In genomic region chr12:51275818-51276538, GRCm38 (mm10) we compare ENCODE assay signal across 8 mouse cellular contexts.
DNase-seq lines count a peak whose midpoint lies in the region; ATAC-seq and TF ChIP-seq lines count a peak whose summit lies in the region.

No protein-coding gene starts in this region.

- TF ChIP-seq POLR2A in limb, embryonic 14.5 days (IDR thresholded peaks at IDR 0.05; ENCODE audit: borderline replicate concordance, extremely low read depth, insufficient read depth, insufficient read length), result no peak
- TF ChIP-seq POLR2A in cortical plate, adult 2 months (IDR thresholded peaks at IDR 0.05; ENCODE audit: extremely low read depth, insufficient read depth, low read length), result no peak

- no peak for ATAC-seq in limb, embryonic 14.5 days (ENCODE audit: low FRiP score, low read depth)
- no peak; the same call in 1 of the 2 replicates for ATAC-seq in granulocyte monocyte progenitor cell, adult 5-6 weeks (replicated peaks; ENCODE audit: poor library complexity, severe bottlenecking)

- H3K36me3 ChIP-seq in limb, embryonic 14.5 days (ENCODE audit: control insufficient read depth, insufficient read depth, low read length), result no peaks in the 10 kb centered on the region
- H3K36me3 ChIP-seq in limb, embryonic 10.5 days, result no peaks in the 10 kb centered on the region

- H3K27ac ChIP-seq in limb, embryonic 14.5 days (replicated peaks; ENCODE audit: low read depth, low read length), result no peak overlapping the region
- no peak overlapping the region for H3K27ac ChIP-seq in limb, embryonic 10.5 days
- H3K27ac ChIP-seq in cortical plate, adult 2 months (ENCODE audit: insufficient read depth, low read length), result no peak overlapping the region

- no peaks in the 10 kb centered on the region for H3K27me3 ChIP-seq in limb, embryonic 14.5 days (ENCODE audit: control insufficient read depth, insufficient read depth, low read length)
- H3K27me3 ChIP-seq in limb, embryonic 10.5 days (ENCODE audit: low read depth, poor library complexity, severe bottlenecking), result no peaks in the 10 kb centered on the region

- peak; percentile 13 for DNase-seq in cerebellum, adult 9-10 months
- no peak for DNase-seq in cerebellum, postnatal 36 days
- DNase-seq in limb, embryonic 14.5 days (ENCODE audit: low spot score), result peak; percentile 59
- DNase-seq in limb, embryonic 10.5 days (ENCODE audit: low spot score), result no peak
- peak; percentile 24 for DNase-seq in lung, postnatal 25 days (ENCODE audit: low spot score)
- DNase-seq in spleen, postnatal 4 days (ENCODE audit: low spot score in 2 of 2), result no peak

- no peaks in the 10 kb centered on the region for H3K9me3 ChIP-seq in limb, embryonic 14.5 days (ENCODE audit: control insufficient read depth, low read length)
- H3K9me3 ChIP-seq in limb, embryonic 10.5 days (replicated peaks), result no peaks in the 10 kb centered on the region

- 51% methylated on average over 14 of the region's 14 CpGs for WGBS in limb, embryonic 14.5 days
- WGBS in limb, embryonic 10.5 days, result 49% methylated on average over 14 of the region's 14 CpGs

- H3K4me3 ChIP-seq in limb, embryonic 14.5 days (replicated peaks; ENCODE audit: low read length), result no peak overlapping the region
- H3K4me3 ChIP-seq in limb, embryonic 10.5 days, result no peak overlapping the region
- no peak overlapping the region for H3K4me3 ChIP-seq in cortical plate, adult 2 months (ENCODE audit: insufficient read depth, low read length)

- no peaks in the 10 kb centered on the region for H3K4me1 ChIP-seq in limb, embryonic 14.5 days (ENCODE audit: control insufficient read depth, insufficient read depth, low read length)
- no peaks in the 10 kb centered on the region for H3K4me1 ChIP-seq in limb, embryonic 10.5 days
- H3K4me1 ChIP-seq in cortical plate, adult 2 months (ENCODE audit: control insufficient read depth, insufficient read depth, low read length), result no peaks in the 10 kb centered on the region

- TF ChIP-seq CTCF in cortical plate, adult 2 months (IDR thresholded peaks at IDR 0.05; ENCODE audit: extremely low read depth, insufficient read depth, low read length), result 0 out of 2 replicates have a peak, but pooled peaks have one; percentile 13

- H3K9ac ChIP-seq in limb, embryonic 14.5 days (ENCODE audit: low read depth, low read length, severe bottlenecking), result no peak overlapping the region

- no peak overlapping the region for H3K4me2 ChIP-seq in limb, embryonic 14.5 days (replicated peaks; ENCODE audit: low read depth, low read length, severe bottlenecking)

Comparison
In these comparisons a context has a peak if more than half of its experiments do, and no peak if none do; other contexts are left out.
1. DNase-seq: peak in cerebellum, adult 9-10 months (single experiment), limb, embryonic 14.5 days (single experiment) and lung, postnatal 25 days (single experiment); none in cerebellum, postnatal 36 days (0 of 2), limb, embryonic 10.5 days (single experiment) and spleen, postnatal 4 days (0 of 2).